Mouse (Mus musculus): ENCODE results near the gene Rft1. TPM values are rescaled to one million over a fixed set of nuclear protein-coding genes. Genes with fewer than 3 reads are reported as not detected.
A peak's percentile ranks its signal among the peaks of the same experiment; 100 is the strongest.

Rft1 gene
- polyA plus RNA-seq (2015; fragmentation: Nextera tagmentation; extraction: Ambion mirVana): 14.0 and 17.1 TPM in 2 replicates

- ATAC-seq (replicated peaks; ENCODE audit: low FRiP score, low read depth): peak; percentile 75
- TF ChIP-seq CTCF (IDR thresholded peaks at IDR 0.05; ENCODE audit: low read depth): peak; percentile 49
- peak within 1 kb of the TSS; percentile 94 for H3K9ac ChIP-seq (ENCODE audit: low read depth, low read length)
- peak within 1 kb of the TSS; percentile 88 for H3K27ac ChIP-seq
- H3K27me3 ChIP-seq (ENCODE audit: insufficient read depth, low read length): no peaks in the 10 kb centered on the region
- H3K4me3 ChIP-seq (replicated peaks; ENCODE audit: low read depth, low read length): peak within 1 kb of the TSS; percentile 79
- 2% methylated on average over 38 of the region's 38 CpGs for whole genome bisulfite sequencing
- no peaks in the 10 kb centered on the region for H3K9me3 ChIP-seq (replicated peaks; ENCODE audit: low read length)
- 0 out of 2 replicates have a peak, but pooled peaks cover 5% of the 10 kb centered on the region for H3K4me1 ChIP-seq (replicated peaks; ENCODE audit: insufficient read depth, low read length)
- peak; percentile 95 for DNase-seq (ENCODE audit: low spot score)
- no peaks in the 10 kb centered on the region for H3K36me3 ChIP-seq (ENCODE audit: insufficient read depth, low read length)
- peak within 1 kb of the TSS; percentile 67 for H3K4me2 ChIP-seq (ENCODE audit: low read length)
Observed at GRCm38 (mm10) chr14:30653943-30654659, at the start of gene Rft1. TSS of gene Rft1 (plus strand) at chr14:30654360.

GRCm38 (mm10) chr14:30606817-30607216 is 47.3 kb upstream of the Rft1 start:
- Histone ChIP-seq H3K9me3 (replicated peaks; ENCODE audit: low read length) (no peaks in the 10 kb centered on the region), H3K9ac (ENCODE audit: low read depth, low read length) (no peak overlapping the region), H3K4me3 (replicated peaks; ENCODE audit: low read depth, low read length) (no peak overlapping the region), H3K4me1 (replicated peaks; ENCODE audit: insufficient read depth, low read length) (no peaks in the 10 kb centered on the region), H3K27ac (no peak overlapping the region), H3K4me2 (ENCODE audit: low read length) (no peak overlapping the region), H3K27me3 (ENCODE audit: insufficient read depth, low read length) (no peaks in the 10 kb centered on the region), H3K36me3 (ENCODE audit: insufficient read depth, low read length) (peaks cover 15% of the 10 kb centered on the region; the same call in 1 of the 2 replicates)
- WGBS: 74% methylated on average over 5 of the region's 5 CpGs
- no peak for DNase-seq (ENCODE audit: low spot score)
- no peak for TF ChIP-seq CTCF (IDR thresholded peaks at IDR 0.05; ENCODE audit: low read depth)
- ATAC-seq (replicated peaks; ENCODE audit: low FRiP score, low read depth): no peak

GRCm38 (mm10) chr14:30607696-30608095 is 46.5 kb upstream of the Rft1 start:
- Histone ChIP-seq H3K4me2 (ENCODE audit: low read length) (no peak overlapping the region), H3K9ac (ENCODE audit: low read depth, low read length) (no peak overlapping the region), H3K4me1 (replicated peaks; ENCODE audit: insufficient read depth, low read length) (no peaks in the 10 kb centered on the region), H3K4me3 (replicated peaks; ENCODE audit: low read depth, low read length) (no peak overlapping the region), H3K36me3 (ENCODE audit: insufficient read depth, low read length) (0 out of 2 replicates have a peak, but pooled peaks cover 10% of the 10 kb centered on the region), H3K27me3 (ENCODE audit: insufficient read depth, low read length) (no peaks in the 10 kb centered on the region), H3K9me3 (replicated peaks; ENCODE audit: low read length) (no peaks in the 10 kb centered on the region), H3K27ac (no peak overlapping the region)
- whole genome bisulfite sequencing: 86% methylated on average over 4 of the region's 4 CpGs
- ATAC-seq (replicated peaks; ENCODE audit: low FRiP score, low read depth) (0 out of 2 replicates have a peak, but pooled peaks have one; percentile 5), DNase-seq (ENCODE audit: low spot score) (no peak)
- TF ChIP-seq CTCF (IDR thresholded peaks at IDR 0.05; ENCODE audit: low read depth): no peak

- Histone ChIP-seq H3K36me3 (ENCODE audit: insufficient read depth, low read length) (0 out of 2 replicates have a peak, but pooled peaks cover 10% of the 10 kb centered on the region), H3K4me3 (replicated peaks; ENCODE audit: low read depth, low read length) (no peak overlapping the region), H3K27me3 (ENCODE audit: insufficient read depth, low read length) (no peaks in the 10 kb centered on the region), H3K9me3 (replicated peaks; ENCODE audit: low read length) (no peaks in the 10 kb centered on the region), H3K9ac (ENCODE audit: low read depth, low read length) (no peak overlapping the region), H3K4me1 (replicated peaks; ENCODE audit: insufficient read depth, low read length) (no peaks in the 10 kb centered on the region), H3K4me2 (ENCODE audit: low read length) (no peak overlapping the region), H3K27ac (no peak overlapping the region)
- DNase-seq (ENCODE audit: low spot score) (no peak), ATAC-seq (replicated peaks; ENCODE audit: low FRiP score, low read depth) (no peak)
- 86% methylated on average over 6 of the region's 6 CpGs for WGBS
- TF ChIP-seq CTCF (IDR thresholded peaks at IDR 0.05; ENCODE audit: low read depth): no peak
Observed at GRCm38 (mm10) chr14:30608176-30608575, 46.0 kb upstream of the Rft1 start.

- H3K4me1 ChIP-seq (replicated peaks; ENCODE audit: insufficient read depth, low read length): no peaks in the 10 kb centered on the region
- DNase-seq (ENCODE audit: low spot score) (no peak), ATAC-seq (replicated peaks; ENCODE audit: low FRiP score, low read depth) (no peak)
- WGBS: 84% methylated on average over 3 of the region's 3 CpGs
- no peaks in the 10 kb centered on the region for H3K9me3 ChIP-seq (replicated peaks; ENCODE audit: low read length)
- H3K4me2 ChIP-seq (ENCODE audit: low read length): no peak overlapping the region
- H3K9ac ChIP-seq (ENCODE audit: low read depth, low read length): no peak overlapping the region
- H3K36me3 ChIP-seq (ENCODE audit: insufficient read depth, low read length): 0 out of 2 replicates have a peak, but pooled peaks cover 4% of the 10 kb centered on the region
- no peak overlapping the region for H3K27ac ChIP-seq
- H3K4me3 ChIP-seq (replicated peaks; ENCODE audit: low read depth, low read length): no peak overlapping the region
- no peaks in the 10 kb centered on the region for H3K27me3 ChIP-seq (ENCODE audit: insufficient read depth, low read length)
- TF ChIP-seq CTCF (IDR thresholded peaks at IDR 0.05; ENCODE audit: low read depth): no peak
Observed at GRCm38 (mm10) chr14:30609499-30609898, 44.7 kb upstream of the Rft1 start.

GRCm38 (mm10) chr14:30610304-30610703 is 43.9 kb upstream of the Rft1 start:
- Histone ChIP-seq H3K4me3 (replicated peaks; ENCODE audit: low read depth, low read length) (no peak overlapping the region), H3K9me3 (replicated peaks; ENCODE audit: low read length) (no peaks in the 10 kb centered on the region), H3K4me1 (replicated peaks; ENCODE audit: insufficient read depth, low read length) (no peaks in the 10 kb centered on the region), H3K4me2 (ENCODE audit: low read length) (no peak overlapping the region), H3K27me3 (ENCODE audit: insufficient read depth, low read length) (no peaks in the 10 kb centered on the region), H3K9ac (ENCODE audit: low read depth, low read length) (no peak overlapping the region), H3K27ac (no peak overlapping the region), H3K36me3 (ENCODE audit: insufficient read depth, low read length) (0 out of 2 replicates have a peak, but pooled peaks cover 4% of the 10 kb centered on the region)
- ATAC-seq (replicated peaks; ENCODE audit: low FRiP score, low read depth) (no peak), DNase-seq (ENCODE audit: low spot score) (no peak)
- no peak for TF ChIP-seq CTCF (IDR thresholded peaks at IDR 0.05; ENCODE audit: low read depth)
- WGBS: 68% methylated on average over 2 of the region's 2 CpGs

Measured in kidney, postnatal 0 days (tissue).